Mouse (Mus musculus) brain, embryonic 14.5 days (tissue): ENCODE results near the gene Ctnna2.

Source experiments
- CTCF ChIP-seq: fragments of 200-500 bp; IDR thresholded peaks from 2 replicates; pipeline ENCODE4 v1.5.1; 2012; ENCODE audit warnings: inconsistent platforms, mild to moderate bottlenecking, moderate library complexity, borderline replicate concordance; ENCODE audit not compliant: insufficient read depth, insufficient read length; ENCODE audit errors: extremely low read depth
- POLR2A ChIP-seq: fragments of 200-500 bp; IDR thresholded peaks from 2 replicates; pipeline ENCODE4 v1.6.1; 2012; ENCODE audit warnings: mild to moderate bottlenecking, inconsistent platforms, borderline replicate concordance; ENCODE audit not compliant: poor library complexity, insufficient read depth, insufficient read length, severe bottlenecking; ENCODE audit errors: extremely low read depth

DNA sequence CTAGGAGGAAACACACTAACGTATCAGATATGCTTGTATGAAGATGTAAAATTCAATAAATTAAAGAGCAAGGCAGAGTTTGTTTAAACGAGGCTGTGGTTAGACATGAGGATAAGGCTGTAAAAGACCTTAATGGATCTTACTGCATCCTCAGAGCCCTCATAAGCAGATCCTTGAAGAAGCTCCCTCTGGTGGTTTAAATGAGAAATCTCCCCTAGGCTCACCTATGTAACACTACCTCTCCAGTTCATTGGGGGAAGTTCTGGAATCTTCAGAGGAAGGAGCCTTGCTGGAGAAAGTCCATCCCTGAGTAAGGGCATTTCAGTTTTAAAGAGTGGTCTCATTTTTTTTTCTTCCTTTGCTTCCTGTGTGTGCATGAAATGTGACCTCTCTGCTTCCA, 380.3 kb downstream of the Ctnna2 start:
- no peak for TF ChIP-seq POLR2A
- TF ChIP-seq CTCF: peak; percentile 25; the same call in 1 of the 2 replicates
